Mouse (Mus musculus) thymus, postnatal 0 days (tissue): Measurements from ENCODE around the gene Acss1. TPM values are rescaled to one million over a fixed set of nuclear protein-coding genes. Genes with fewer than 3 reads are reported as not detected.

Experiments used
- DNase-seq: peaks from one replicate; pipeline ENCODE4 v3.0.0-alpha.2; 2015; ENCODE audit warnings: low spot score
- polyA plus RNA-seq: library from polyadenylated mRNA; unstranded; fragments of >200 nt; fragmentation: Nextera tagmentation; extraction: Ambion mirVana; gene quantifications from 2 replicates; pipeline ENCODE4 v1.2.1, GENCODE M21; 2015

The Acss1 gene
- polyA plus RNA-seq = 22.0 and 25.3 TPM in 2 replicates

DNA sequence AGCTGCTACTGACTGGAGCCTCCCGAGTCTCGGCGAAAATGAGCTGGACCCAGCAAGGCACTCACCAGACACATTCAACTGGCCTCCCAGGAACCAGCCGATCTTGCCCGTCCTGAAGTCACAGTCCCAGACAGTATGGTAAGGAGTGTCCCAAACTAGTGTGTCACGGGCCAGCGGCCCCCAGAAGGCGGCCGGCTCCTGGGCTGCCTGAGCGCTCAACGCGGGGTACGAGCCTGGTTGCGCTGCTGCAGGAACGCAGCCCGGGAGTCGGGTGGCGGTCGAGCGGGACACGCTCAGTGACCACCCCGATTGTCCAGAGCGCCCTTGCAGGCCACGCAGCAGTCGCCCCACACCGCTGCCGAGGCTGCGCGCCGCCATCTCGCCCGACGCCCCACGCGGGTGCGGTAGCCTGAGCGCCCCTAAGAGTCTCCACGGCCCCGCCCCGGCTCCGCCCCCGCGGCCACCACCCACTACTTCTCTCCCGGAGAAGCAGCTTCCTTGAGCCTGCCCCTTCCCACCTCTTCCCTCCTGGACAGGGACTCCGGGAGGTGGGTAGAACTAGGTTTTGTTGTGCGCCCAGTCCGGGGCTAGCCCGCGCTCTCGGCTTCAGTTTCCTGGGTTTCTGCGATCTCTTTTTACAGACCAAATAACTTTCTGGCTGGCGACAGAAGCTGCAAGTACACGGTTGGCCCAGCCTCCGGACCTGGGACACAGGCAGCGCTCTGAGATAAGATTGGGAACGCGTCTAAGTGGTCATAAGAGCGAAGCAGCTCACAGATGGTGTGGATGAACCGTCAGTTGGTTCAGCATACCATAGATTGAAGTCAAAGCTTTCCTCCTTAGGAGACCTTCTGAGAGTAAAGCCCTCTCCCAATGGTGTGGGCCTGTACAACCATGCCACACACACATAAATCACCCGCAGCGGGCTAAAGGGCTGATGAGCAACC, at the start of gene Acss1:
Gene Acss1 (minus strand): TSS at position 681 of the 947 bp plus-strand sequence.
- DNase-seq = peak; percentile 62

DNA sequence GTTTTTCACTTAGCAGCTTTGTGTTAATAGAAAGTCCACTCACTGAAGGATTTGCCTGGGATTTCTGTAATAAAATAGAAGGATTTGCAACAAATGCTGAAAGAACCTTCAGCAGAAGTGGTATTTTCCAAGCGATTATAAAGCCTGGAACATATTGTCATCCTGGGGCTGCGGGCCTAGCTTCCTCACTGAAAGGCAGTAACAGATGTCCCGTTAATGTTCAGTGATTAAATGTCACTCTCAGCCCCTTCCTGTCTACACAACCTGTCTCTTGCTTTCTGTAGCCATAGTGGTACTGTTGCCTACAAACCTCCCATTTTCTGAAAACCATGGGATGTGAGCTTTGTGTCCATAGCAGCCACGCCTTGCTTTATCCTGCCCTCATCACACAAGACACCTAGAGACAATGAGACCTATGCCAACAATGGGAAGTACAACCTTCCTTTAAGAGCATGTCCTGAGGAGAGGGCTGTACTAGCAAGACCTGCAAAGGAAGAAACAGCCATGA, 43.9 kb upstream of the Acss1 start:
- no peak for DNase-seq

DNA sequence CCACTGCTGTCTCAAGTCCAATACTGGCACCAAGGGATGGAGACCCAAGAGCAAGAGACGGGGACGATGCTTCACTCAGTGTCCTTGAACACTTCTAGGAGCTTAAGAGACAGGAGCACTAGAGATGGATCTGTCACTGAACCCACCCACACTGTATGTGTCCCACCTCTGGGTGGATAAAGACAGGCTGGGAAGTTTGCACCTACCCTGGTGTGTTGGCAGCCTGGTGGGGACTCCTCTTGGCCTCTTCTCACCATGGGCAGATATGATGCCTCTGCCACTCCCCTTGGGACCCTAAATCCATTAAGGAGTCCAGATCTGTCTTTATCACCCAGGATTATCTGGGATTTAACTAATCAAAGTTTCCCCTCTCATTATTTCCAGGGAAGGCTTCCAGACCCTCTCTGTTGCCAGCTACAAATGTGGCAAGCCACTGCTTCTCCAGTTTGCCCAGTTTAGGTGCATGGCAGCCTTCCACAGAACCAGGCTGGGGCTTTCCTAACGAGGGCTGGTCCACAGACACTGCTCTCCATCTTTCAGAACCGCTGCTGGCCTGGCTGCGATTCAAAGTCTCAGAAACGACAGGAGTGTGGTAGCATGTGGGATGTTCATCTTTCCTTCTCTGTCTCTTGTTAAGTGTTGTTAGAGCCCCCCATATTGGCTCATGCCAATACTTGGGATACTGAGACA, 23.3 kb upstream of the Acss1 start:
- DNase-seq = no peak

DNA sequence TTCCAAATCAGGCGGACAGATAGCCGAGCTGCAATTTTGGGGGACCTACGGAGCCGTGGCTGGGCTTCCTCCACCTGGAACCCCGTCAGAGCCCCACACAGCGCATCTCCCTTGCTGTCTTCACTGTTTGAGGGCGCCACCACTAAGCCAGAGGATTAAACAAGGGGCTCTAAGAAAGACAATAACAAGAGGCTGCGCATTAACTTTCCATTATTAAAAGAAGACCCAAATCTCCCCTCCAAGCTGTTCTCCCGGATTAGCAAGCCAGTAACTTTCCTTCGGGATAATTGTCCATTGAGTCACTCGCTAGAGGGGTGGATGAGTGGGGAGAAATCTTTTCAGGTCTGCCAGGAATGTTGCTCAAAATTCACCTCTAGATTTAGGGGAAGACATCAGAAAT, 21.9 kb upstream of the Acss1 start:
- no peak for DNase-seq

DNA sequence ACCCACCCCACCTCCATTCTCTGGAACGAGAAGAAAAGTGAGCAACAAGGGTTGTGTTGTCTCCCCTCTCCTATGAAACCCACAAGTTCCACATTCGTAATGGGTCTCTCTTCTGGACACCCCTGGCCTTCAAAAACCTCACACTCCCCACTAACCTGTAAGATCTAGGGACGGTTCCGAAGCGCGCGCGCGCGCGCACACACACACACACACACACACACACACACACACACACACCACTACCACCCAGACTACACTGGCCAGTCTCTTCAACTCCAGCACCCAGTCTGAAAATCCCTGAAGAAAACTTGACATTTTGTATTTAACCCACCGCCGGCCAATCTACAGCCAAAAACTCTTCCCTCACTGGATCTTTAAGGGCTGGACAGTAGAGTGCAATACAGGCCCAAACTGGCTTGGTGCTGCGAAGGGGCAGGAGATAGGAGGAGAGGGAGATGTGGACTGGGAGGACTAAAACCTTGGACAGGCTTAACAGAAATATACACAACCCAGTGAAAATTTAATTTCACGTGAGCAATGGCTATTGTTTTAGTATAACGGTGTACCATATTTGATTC, 21.0 kb upstream of the Acss1 start, which contains the start of gene Vsx1:
Gene Vsx1 (minus strand): TSS at position 138 of the 578 bp plus-strand sequence.
- DNase-seq = no peak

DNA sequence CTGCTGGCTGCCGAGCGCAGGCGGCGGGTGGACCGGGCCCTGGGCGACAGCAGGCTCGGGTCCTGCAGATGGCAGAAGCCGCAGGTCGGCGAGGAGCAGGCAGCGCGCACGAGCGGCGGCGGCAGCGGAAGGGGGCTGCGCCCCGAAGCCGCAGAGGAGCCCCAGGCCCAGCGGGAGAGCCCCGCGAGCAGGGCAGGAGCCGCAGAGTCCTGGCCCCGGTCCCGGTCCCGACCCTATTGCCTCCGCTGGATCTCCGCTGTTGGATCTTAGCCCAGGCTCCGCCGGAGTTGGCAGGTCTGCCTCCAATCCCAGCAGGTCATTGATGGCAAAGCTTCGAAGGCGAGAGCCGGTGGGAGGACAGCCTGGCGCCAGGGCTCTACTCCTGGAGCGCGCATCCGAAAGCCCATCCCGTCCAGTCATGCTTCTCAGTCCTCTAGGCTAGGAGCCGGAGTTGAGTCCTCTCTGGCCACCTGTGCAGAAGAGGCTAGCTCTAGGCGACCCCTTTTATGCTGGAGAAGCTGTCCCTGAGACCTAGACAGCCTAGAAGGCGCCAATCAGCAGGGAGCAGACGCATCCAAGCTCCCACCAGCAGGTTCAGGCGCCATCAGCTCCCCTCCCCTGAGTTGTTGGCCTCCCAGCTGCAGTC, 20.4 kb upstream of the Acss1 start:
- DNase-seq = no peak

DNA sequence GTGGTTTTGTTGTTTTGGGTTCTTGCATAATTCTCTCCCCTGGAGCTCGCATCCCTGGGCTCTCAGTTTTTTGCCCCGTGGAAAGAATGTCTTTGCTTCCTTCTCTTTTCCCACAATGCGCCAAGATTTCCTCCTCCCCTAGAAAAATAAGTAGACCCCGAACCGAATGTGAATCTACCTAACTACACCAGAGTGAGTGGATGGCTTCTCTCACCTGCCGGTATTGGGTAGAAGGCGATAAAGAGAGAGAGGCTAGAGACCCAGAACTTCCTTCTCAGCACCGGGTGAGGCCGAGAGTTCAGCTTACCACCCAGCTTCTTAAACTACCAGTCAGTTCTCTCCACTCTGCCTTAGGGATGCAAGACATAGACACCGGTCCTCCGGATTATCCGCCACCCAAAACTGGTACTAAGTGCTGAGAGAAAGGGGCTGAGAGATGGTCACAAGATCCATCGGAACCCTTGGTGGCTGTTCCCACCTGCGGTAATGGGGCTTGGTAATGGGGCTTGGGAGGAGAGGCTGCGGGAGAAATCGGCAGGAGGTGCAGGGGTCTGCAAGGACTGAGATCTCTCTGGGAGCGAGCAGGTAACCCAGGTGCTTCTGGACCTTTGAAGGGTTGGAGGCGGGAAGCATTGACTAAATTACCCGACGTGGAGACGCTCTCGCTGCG, 19.7 kb upstream of the Acss1 start:
- DNase-seq = no peak

DNA sequence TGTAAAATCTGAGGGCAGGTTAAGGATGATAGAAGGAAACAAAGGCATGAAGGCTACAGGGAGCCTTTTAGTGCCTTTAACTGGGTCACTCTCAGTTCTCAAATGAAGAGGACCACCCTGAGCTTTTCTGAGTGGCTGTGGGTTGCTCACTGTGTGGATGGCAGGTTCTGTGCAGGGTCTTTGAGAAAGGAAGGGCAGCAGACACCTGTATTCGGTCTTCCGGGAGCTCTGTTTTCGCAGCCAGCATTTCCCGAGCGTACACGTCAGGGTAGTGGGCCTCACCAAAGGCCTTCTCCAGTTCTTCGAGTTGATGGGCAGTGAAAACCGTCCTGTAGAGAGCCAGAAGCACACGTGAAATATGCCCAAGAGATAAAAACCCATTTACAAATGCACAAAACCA, 17.1 kb upstream of the Acss1 start:
- no peak for DNase-seq

DNA sequence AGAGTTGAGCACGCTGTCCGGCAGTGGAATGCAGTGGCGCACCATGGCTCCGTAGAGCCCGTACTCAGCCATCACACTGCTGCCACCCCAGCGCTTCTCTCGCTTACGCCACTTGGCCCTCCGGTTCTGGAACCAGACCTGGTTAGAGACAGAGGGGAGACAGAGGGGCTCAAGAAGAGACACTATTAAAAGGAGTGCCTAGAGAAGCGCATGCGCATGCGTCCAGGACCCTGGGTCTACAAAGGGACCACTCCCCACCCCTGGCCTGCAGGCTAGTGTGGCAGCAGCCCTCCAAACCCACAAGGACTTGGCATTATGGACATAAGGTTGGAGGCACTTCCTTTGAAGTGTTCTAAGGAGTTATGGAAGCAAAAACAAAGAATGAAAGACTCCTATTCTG, 16.2 kb upstream of the Acss1 start:
- DNase-seq = no peak

DNA sequence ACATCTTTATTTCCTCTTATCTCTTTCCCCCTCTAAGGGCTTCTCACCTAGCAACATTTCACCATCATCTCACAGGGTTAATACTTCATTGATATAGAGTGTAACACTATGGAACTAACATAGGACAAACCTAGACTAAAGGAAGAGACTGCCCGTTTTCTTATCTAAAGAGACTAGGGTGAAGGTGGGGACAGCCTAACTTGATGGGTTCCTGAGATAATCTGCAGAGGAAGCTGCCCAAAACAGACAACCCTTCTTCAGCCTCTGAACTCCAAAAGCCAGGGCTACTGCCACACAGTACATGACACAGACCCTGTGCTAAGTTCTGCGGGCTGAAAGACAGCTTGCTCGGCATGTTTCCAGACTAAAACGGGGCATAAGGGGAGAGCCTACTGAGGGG, 13.3 kb upstream of the Acss1 start:
- DNase-seq = no peak

DNA sequence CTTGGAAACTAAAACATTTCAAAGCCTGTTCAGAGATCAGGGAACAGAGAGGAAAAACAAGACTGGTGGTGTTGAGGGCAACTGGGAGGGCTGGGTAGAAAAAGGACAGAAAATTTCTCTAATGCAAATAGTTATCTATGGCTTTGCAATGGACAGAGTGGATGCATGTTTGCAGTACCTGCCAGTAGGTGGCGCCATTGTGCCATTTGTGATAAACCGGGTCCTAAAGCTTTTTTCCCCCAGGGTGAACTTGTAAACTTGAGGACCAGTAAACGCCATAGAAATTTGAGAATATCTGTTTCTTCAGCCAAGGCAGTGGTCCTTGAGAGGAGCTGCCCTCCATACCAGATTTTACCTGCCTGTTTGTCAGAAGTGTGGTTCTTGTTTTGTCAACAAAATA, 10.1 kb upstream of the Acss1 start:
- DNase-seq = peak; percentile 74

DNA sequence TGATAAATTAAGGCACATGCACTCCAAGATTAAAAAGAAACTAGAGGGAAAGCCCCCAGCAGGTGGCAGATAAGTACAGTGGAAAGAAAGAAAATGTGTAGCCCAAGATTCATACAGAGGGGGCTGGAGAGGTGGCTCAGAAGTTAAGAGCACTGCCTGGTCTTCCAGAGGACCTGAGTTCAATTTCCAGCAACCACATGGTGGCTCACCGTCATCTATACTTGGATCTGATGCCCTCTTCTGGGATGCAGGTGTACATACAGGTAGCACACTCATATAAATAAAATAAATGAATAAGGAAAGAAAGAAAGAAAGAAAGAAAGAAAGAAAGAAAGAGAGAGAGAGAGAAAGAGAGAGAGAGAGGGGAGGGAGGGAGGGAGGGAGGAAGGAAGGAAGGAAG, 7.2 kb upstream of the Acss1 start:
- no peak for DNase-seq

DNA sequence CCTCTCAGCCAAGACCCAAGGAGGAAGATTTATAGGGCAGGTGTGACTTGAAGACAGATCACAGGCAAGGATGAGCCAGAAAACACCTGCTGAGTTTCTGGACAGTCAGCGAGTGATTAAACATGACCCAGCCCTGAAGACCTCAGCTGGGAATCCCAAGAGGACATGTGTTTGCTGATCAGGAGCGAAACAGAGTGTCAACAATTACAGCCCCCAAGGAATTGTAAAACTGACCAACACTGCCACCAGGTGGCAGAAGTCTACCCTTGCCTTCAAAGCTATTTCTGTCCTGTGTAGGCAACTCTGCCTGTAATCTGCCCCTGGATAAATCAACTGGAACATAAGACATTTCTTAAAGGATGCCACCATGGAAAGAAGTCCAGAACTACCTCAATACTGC, 6.6 kb upstream of the Acss1 start:
- DNase-seq = peak; percentile 87

DNA sequence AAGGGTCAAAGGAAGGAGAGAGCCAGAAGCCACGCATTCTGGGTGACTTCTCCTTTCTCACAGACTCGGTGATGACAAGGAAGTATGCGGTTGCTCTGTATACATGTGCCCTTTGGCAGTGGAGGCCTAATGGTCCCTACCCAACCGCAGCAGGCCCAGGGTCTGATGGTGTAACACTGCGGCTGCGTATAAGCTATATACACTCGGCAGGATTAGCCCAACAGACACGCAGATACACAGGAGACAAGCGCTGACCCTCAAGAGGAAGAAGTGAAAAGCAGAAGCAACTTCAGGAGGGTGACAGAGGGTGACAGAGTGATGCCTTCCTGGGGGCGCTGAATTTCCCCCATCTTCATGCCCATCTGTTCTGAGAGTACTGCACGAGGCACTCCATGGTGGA, 5.6 kb upstream of the Acss1 start:
- no peak for DNase-seq

DNA sequence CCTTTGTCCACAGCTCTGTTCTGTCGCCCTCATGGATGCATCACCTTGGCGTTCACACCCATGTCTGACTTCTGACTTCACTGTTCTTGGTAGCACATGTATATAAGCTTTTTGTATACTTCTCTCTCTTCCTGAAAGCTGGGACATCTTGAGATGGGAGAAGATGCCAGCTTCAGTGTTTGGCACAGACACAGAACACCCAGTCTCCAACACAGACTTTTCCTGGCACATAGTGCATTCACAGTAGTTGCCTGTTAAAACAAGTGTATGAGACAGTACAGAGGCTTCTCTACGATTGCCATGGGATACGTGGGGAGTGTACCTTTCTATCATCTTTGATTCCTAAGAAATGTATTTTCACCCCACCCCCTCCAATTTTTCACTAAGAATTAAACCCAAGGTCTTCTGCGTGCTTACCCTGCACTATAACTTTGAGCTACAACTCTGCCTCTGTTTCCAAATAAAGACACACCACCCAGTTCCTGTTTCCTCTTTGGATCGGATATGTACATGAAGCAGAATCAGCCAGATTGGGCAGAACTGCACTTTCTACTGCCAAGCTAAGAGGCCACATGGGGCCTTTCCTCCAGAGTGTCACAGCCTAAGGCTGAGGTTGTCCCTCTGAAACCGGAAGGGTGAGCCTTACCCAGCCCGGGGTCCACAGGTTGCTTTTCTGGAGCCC, 3.5 kb upstream of the Acss1 start:
- DNase-seq = no peak

DNA sequence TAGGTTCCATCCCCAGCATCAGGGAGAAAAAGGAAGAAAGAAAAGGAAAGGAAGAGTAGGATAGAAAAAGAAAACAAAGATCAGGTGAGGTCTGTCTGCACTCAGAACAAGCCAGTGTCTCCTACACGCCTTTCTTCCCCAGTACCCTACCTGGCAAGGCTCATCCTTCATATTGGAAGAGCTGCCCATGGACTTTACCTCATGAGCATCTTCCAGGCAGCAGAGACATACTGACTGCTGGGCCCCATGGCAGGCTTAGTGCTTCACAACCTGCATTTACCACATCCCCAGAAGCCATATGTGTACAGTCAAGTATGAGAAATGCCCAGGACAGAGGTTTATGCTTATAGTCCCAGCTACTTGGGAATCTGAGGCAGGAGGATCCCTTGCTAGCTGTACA, 2.6 kb upstream of the Acss1 start:
- no peak for DNase-seq

DNA sequence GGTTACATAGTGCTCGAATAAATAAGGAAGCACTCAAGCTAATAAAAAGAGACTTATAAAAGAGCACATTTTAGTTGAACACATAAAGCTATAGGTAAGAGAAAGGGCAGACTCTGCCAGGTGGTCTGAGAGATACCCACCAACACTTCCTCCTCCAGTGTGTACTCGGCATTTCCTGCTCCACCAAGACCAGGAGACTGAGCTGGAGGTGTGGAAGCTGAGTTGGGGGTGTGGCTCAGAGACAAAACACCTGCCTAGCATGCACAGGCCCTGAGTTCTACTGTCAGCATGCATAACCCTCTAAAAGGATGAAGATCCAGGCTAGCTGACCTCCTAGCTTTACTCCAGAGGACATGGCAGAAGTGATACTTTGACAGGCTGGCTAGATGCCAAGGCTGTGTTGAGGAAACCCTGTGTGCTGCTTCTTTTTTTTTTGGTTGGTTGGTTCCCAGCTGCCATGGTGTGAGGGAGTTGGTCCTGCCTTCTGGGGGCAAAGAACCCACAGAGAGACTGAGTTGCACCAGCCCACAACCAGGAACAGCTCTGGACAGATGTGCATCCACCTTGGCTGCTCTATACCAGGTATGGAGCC, 1.2 kb upstream of the Acss1 start:
- DNase-seq = peak; percentile 28

DNA sequence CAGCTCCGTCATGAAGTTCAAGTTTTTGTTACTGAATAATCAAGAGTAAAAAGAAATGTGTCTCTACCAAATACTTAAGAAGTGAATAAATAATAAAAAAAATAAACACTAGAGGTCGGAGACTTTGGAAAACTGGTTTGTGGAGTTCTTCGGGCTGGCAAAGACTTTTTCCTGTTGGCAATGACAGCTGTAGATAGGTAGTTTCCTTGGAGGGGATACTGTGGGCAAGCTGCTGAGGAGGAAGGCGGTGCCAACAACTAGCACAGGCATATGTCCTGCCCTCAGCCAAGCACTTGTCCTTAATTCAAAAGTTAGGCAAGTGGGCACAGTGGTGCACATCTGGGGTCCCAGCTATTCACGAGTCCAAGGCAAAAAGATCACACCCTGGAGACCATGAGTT, 656 bp upstream of the Acss1 start:
- no peak for DNase-seq

DNA sequence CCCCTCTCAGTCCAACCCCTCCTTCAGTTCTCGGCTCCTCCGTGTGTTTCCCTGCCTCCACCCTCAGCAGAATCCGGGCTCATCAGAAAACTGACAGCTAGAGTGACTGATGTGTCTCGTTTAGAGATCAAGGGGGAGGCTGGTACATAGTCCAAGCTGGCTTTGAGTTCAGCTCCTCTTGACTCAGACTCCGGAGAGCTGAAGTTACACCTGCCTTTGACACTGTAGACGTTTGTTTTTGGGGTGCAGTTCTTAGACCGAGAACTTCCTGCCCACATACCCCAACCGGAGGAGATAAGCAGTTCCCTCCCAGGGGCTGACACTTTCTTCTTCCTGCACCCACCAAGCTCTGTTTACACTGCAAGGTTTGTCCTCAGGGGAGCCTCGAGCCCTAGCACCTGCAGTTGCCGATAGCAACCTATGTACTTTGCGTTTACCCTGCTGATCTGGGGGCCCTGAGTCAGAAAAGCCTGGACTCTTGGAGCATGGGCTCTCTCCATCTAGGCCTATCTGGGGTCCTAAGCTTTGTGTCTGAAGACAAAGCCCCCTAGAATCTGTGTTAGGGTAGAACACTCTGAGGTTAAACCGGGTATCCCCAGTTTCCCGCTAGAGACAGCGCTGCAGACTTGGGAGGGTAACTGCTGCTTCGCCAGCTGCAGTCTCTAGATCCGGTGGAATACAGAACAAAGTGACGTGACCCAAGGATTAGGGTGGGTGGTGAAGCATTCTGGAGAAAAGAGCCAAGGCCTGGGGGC, 1.1 kb downstream of the Acss1 start:
- DNase-seq = peak; percentile 94
